Mouse (Mus musculus) liver, embryonic 11.5 days (tissue): Measurements from ENCODE around the gene Scamp5. TPM values are rescaled to one million over a fixed set of nuclear protein-coding genes. Genes with fewer than 3 reads are reported as not detected.

Source experiments
- ATAC-seq: fragments of 200-750 bp; cut with Nextera tagmentation; replicated peaks from 2 replicates; pipeline ENCODE4 v1.8.0; 2017; ENCODE audit warnings: moderate number of reproducible peaks, mild to moderate bottlenecking, moderate TSS enrichment, moderate library complexity; ENCODE audit not compliant: low FRiP score
- DNase-seq: peaks from one replicate; pipeline ENCODE4 v3.0.0-alpha.2; 2017; ENCODE audit warnings: low spot score
- H3K27ac ChIP-seq: fragments of 300-500 bp; sonication (generic); 2 replicates; pipeline ENCODE4 v1.5.1; 2014; ENCODE audit warnings: mild to moderate bottlenecking, low read depth, low read length, control low read depth
- H3K27me3 ChIP-seq: fragments of 300-500 bp; sonication (generic); replicated peaks from 2 replicates; pipeline ENCODE4 v1.6.1; 2014; ENCODE audit warnings: low read length, mixed read lengths; ENCODE audit not compliant: control insufficient read depth, insufficient read depth
- H3K36me3 ChIP-seq: fragments of 300-500 bp; sonication (generic); 2 replicates; pipeline ENCODE4 v1.6.1; 2014; ENCODE audit warnings: mild to moderate bottlenecking, low read length, moderate library complexity, mixed read lengths; ENCODE audit not compliant: control insufficient read depth, insufficient read depth
- H3K4me1 ChIP-seq: fragments of 300-500 bp; sonication (generic); replicated peaks from 2 replicates; pipeline ENCODE4 v1.6.1; 2014; ENCODE audit warnings: low read length, mixed read lengths; ENCODE audit not compliant: control insufficient read depth, insufficient read depth
- H3K4me2 ChIP-seq: fragments of 300-500 bp; sonication (generic); 2 replicates; pipeline ENCODE4 v1.6.1; 2014; ENCODE audit warnings: mild to moderate bottlenecking, control low read depth, moderate library complexity
- H3K4me3 ChIP-seq: fragments of 300-500 bp; sonication (generic); 2 replicates; pipeline ENCODE4 v1.5.1; 2014; ENCODE audit warnings: low read depth, low read length, control low read depth
- H3K9ac ChIP-seq: fragments of 300-500 bp; sonication (generic); 2 replicates; pipeline ENCODE4 v1.6.1; 2014; ENCODE audit warnings: low read depth, low read length, control low read depth
- H3K9me3 ChIP-seq: fragments of 300-500 bp; sonication (generic); 2 replicates; pipeline ENCODE4 v1.6.1; 2016; ENCODE audit warnings: low read length, inconsistent platforms, mixed read lengths; ENCODE audit not compliant: control insufficient read depth
- WGBS: fragments of 180-500 bp; shearing (Covaris S2); extraction: QIAGEN DNeasy Blood & Tissue Kit; methylation state at CpG from one replicate; pipeline ENCODE4 v1.1.7; 2014; 5-methylcytosine and 5-hydroxymethylcytosine counted together
- polyA plus RNA-seq: library from polyadenylated mRNA; unstranded; fragments of >200 nt; fragmentation: Nextera tagmentation; extraction: Ambion mirVana; gene quantifications from 2 replicates; pipeline ENCODE4 v1.2.1, GENCODE M21; 2014

Scamp5 gene
- 9.7 and 12.8 TPM in 2 replicates for polyA plus RNA-seq

DNA sequence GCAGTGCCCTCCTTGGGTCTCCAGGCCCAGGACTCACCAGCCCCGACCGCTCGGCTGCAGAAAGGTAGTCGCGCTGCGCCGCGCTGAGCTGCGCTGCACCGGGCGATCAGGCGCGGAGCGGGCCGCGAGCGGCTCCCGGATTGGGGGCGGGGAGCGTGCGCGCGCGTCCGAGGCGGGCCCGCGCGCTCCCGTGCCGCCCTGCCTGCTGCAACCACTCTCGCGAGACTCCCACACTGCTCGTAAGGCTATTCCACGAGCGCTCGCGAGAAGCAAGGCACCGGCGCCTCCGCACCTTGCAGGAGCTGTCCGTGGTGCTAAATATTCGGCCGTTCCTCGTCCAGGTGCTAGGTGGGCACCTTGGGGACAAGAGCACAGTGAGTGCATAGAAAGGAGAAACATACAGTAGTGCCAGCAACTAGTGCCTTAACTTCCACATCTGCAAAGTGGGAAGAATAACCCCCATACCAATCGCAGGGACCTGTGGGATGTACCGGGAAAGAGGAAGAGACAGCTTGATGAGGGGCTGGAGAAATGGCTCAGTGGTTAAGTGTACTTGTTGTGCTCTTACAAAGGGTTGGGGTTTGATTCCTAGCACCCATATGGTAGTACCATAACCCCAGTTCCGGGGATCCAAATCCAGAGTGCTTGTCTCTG lies at the start of gene Scamp5:
Gene Scamp5, minus strand, starts transcription at position 165 of the 654 bp plus-strand sequence.
- Histone ChIP-seq H3K4me3 (peak within 1 kb of the TSS; percentile 68), H3K4me2 (peak within 1 kb of the TSS; percentile 74), H3K4me1 (peaks cover 7% of the 10 kb centered on the region), H3K27ac (no peak within 1 kb of the TSS), H3K36me3 (no peaks in the 10 kb centered on the region), H3K9me3 (no peaks in the 10 kb centered on the region), H3K27me3 (peaks cover 4% of the 10 kb centered on the region; the same call in 1 of the 2 replicates), H3K9ac (peak within 1 kb of the TSS; percentile 49; the same call in 1 of the 2 replicates)
- ATAC-seq = peak; percentile 77
- peak; percentile 87 for DNase-seq
- 2% methylated on average over 48 of the region's 48 CpGs for WGBS

DNA sequence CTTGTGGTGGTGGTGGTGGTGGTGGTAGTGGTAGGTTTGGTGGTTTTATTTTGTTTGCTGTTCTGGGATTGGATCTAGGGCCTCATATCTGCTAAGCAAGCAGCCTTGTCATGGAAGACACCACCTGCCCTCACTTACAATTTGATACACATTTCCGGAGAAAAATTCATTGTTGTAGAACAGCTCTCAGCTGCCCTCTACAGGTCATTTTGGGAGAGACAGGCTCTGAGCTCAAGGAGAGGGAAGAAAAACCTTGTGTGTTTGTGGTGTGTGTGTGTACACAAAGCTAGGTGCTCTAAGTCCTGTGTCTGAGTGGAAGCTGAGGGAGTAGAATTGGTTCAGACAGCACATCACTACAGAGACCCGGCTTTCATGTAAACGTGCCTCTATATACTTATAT lies 49.3 kb upstream of the Scamp5 start:
- H3K4me3 ChIP-seq = no peak overlapping the region
- H3K9me3 ChIP-seq = no peaks in the 10 kb centered on the region
- WGBS = 3% methylated on average over 3 of the region's 3 CpGs
- no peaks in the 10 kb centered on the region for H3K27me3 ChIP-seq
- DNase-seq = no peak
- H3K27ac ChIP-seq = no peak overlapping the region
- H3K9ac ChIP-seq = no peak overlapping the region
- H3K36me3 ChIP-seq = no peaks in the 10 kb centered on the region
- peaks cover under 1% of the 10 kb centered on the region for H3K4me1 ChIP-seq
- no peak for ATAC-seq
- H3K4me2 ChIP-seq = no peak overlapping the region

DNA sequence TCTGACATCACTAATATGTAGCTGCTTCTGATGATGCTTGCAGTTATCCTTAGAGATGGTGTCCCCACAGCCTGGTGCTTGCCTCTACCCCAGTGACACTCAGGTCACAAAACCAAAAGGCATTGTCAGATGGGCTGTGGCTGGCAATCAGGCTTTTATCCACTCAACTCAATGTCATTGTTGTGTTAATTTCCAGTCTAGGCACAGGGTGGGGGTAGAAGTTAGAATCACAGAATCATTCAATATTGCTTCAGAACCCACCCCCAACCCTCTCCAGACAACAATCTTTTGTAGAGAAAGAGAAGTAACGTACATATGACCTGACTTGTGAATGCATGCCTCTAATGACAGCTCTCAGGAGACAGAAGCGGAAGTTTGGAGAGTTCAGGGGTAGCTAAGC lies 42.7 kb upstream of the Scamp5 start:
- Histone ChIP-seq H3K4me1 (peaks cover 9% of the 10 kb centered on the region), H3K4me3 (no peak overlapping the region), H3K36me3 (no peaks in the 10 kb centered on the region), H3K9ac (no peak overlapping the region), H3K27ac (no peak overlapping the region), H3K4me2 (no peak overlapping the region), H3K9me3 (no peaks in the 10 kb centered on the region), H3K27me3 (peaks cover 17% of the 10 kb centered on the region)
- DNase-seq = no peak
- WGBS = 73% methylated on average over 2 of the region's 2 CpGs
- ATAC-seq = no peak

DNA sequence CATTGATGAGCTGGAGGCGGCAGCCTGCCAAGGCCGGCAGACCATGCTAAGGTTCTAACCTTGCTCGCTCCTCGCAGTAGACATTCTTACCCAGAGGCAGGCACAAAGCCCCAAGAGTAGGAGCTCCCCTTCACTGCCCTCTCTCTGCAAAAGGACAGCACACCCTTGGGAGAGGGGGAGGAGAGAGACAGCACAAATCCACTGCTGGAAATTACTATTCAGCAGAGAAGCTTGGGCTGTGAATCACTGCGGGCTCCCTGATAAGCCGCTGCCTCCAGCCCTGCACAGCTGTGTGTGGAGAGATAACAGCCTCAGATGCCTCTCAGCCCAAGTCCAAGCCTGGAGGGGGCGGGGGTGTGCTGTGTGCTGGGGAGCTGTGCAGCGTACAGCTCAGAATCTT lies 37.8 kb upstream of the Scamp5 start:
- 2% methylated on average over 8 of the region's 8 CpGs for WGBS
- 0 out of 2 replicates have a peak overlapping the region, but pooled peaks have one; percentile 34 for H3K9ac ChIP-seq
- H3K9me3 ChIP-seq = no peaks in the 10 kb centered on the region
- peaks cover 36% of the 10 kb centered on the region for H3K4me1 ChIP-seq
- H3K36me3 ChIP-seq = no peaks in the 10 kb centered on the region
- DNase-seq (peak; percentile 79), ATAC-seq (peak; percentile 99)
- H3K27ac ChIP-seq = no peak overlapping the region
- H3K4me3 ChIP-seq = no peak overlapping the region; the same call in 1 of the 2 replicates
- peak overlapping the region; percentile 43 for H3K4me2 ChIP-seq
- peaks cover 66% of the 10 kb centered on the region for H3K27me3 ChIP-seq

DNA sequence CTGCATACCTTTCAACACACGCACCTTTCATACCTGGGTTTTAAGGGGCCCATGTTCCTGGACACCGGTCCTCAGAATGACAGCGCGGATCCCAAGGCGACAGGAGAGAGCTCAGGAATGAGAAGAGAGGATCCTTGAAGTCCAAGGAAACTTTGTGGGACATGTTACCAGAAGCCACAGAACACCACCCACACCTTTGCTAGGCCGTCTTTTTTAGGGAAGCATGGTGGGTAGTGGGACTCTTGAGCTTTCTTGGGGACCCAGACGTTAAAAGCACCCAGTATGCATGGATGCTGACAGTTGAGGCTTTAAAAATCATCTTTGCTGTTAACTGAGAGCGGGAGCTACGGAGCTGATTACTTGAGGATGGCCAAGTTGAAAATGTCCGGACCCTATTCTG lies 37.0 kb upstream of the Scamp5 start:
- DNase-seq (no peak), ATAC-seq (no peak)
- 43% methylated on average over 10 of the region's 10 CpGs for WGBS
- Histone ChIP-seq H3K4me1 (peaks cover 36% of the 10 kb centered on the region), H3K4me2 (peak overlapping the region; percentile 43), H3K9ac (no peak overlapping the region), H3K27ac (no peak overlapping the region), H3K4me3 (no peak overlapping the region), H3K9me3 (no peaks in the 10 kb centered on the region), H3K27me3 (peaks cover 71% of the 10 kb centered on the region), H3K36me3 (no peaks in the 10 kb centered on the region)

DNA sequence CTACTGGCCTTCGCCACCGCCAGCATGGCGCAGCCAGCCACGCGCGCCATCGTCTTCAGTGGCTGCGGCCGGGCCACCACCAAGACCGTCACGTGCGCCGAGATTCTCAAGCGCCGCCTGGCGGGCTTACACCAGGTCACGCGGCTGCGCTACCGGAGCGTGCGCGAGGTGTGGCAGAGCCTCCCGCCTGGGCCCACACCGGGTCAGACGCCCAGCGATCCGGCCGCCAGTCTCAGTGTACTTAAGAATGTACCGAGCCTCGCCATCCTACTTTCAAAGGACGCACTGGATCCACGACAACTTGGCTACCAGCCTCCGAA lies 36.5 kb upstream of the Scamp5 start:
- ATAC-seq (no peak), DNase-seq (no peak)
- Histone ChIP-seq H3K9me3 (no peaks in the 10 kb centered on the region), H3K27me3 (peaks cover 75% of the 10 kb centered on the region), H3K27ac (no peak overlapping the region), H3K4me2 (peak overlapping the region; percentile 75), H3K4me3 (peak overlapping the region; percentile 47), H3K36me3 (no peaks in the 10 kb centered on the region), H3K4me1 (peaks cover 36% of the 10 kb centered on the region), H3K9ac (peak overlapping the region; percentile 13; the same call in 1 of the 2 replicates)
- 3% methylated on average over 34 of the region's 34 CpGs for WGBS

DNA sequence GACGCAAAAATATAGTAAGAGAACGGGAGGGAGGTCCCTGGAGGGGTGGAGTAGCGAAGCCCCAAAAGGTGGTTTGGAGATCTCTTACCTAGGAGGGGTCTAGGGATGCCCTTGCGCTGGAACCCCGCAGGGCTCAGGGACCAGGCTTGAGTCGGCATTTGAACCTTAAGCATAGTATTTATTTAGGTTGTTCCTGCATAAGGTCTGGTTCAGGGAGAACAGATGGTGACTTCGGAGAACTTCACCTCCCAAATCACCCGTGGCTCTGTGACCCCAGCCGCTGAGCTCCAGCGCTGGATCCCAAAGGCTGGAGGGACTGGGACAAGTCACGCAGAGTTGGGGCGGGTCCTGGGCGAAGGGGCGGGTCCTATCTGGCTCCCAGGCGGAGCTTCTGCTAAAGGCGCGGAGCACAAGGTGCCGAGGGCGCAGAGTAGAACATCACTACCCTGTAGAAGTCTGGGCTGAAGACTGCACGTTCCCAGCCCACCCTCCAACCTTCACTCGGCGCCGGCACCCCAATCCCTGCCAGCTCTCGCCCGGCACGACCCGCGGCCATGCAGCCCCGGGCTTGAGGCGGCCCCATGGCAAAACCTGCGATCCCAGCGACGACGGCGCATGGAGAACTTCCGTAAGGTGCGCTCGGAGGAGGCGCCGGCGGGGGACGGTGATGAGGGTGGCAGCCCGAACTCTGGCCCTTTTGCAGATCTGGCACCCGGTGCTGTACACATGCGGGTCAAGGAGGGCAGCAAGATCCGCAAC lies 35.9 kb upstream of the Scamp5 start, which contains the start of gene Rpp25:
Gene Rpp25, plus strand, starts transcription at position 405 of the 759 bp plus-strand sequence.
- DNase-seq (peak; percentile 67), ATAC-seq (peak; percentile 21; the same call in 1 of the 2 replicates)
- Histone ChIP-seq H3K4me2 (peak within 1 kb of the TSS; percentile 75), H3K36me3 (no peaks in the 10 kb centered on the region), H3K4me1 (peaks cover 36% of the 10 kb centered on the region), H3K4me3 (peak within 1 kb of the TSS; percentile 47), H3K27ac (no peak within 1 kb of the TSS), H3K9me3 (no peaks in the 10 kb centered on the region), H3K9ac (peak within 1 kb of the TSS; percentile 30; the same call in 1 of the 2 replicates), H3K27me3 (peaks cover 76% of the 10 kb centered on the region)
- WGBS = under 1% methylated on average over 46 of the region's 46 CpGs

DNA sequence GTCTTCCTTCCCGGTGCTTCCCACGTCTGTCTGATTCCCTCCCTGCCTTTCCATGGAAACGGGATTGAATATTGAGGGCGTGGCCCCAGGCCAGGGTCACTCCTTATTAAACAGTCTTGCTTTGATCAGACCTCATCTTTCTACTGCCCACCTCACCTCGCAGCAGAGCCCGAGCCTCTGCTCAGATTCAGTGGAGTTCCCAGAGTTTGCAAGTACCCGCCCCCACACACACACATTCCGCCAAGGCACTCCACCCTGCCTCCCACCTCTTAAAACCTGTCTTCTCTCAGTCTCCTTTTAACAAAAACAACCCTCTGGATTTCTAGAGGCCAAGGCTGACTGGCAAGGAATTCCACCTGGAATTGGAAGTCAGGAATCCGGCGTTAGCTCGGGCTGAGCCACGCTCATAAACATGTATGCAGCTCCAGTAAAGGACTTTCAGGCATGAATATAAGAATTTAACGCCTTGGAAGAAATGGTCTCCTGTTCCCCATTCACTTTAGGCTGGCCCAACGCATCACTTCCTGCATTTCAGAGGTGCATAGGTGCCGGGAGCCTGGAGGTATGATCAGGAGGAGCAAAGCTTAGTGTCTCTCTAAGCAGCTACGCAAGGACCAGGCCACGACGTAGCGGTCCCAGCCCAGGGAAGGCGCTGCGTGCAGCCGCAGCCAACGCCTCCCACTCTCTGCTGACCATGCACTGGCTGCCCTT lies 35.2 kb upstream of the Scamp5 start:
- Histone ChIP-seq H3K4me2 (peak overlapping the region; percentile 75), H3K9me3 (no peaks in the 10 kb centered on the region), H3K27me3 (peaks cover 76% of the 10 kb centered on the region), H3K36me3 (no peaks in the 10 kb centered on the region), H3K4me1 (peaks cover 36% of the 10 kb centered on the region), H3K4me3 (peak overlapping the region; percentile 47), H3K27ac (no peak overlapping the region), H3K9ac (0 out of 2 replicates have a peak overlapping the region, but pooled peaks have one; percentile 30)
- 6% methylated on average over 23 of the region's 23 CpGs for WGBS
- no peak for ATAC-seq
- no peak for DNase-seq
